Mouse (Mus musculus) layer of hippocampus, adult 8-10 months (tissue): ENCODE results near the gene Kalrn. TPM values are rescaled to one million over a fixed set of nuclear protein-coding genes. Genes with fewer than 3 reads are reported as not detected.

Source experiments
- DNase-seq, 2 experiments: peaks; one replicate each; pipeline ENCODE4 v3.0.0; 2022; ENCODE audit warnings: low spot score in 2 of 2
- total RNA-seq, 4 experiments: library from RNA; stranded (reverse); gene quantifications; 2 replicates each; pipeline ENCODE4 v1.2.4; 2022

Gene Kalrn
- total RNA-seq, 4 experiments from 2014 or later, result 495 to 557 (median 508) TPM

GRCm38 (mm10) chr16:34207972-34208371 lies 365.4 kb downstream of the Kalrn start:
- no peak for DNase-seq

GRCm38 (mm10) chr16:34204527-34205139 lies 368.7 kb downstream of the Kalrn start:
- DNase-seq, result no peak

- no peak for DNase-seq
Measured at GRCm38 (mm10) chr16:34199543-34199942, 373.8 kb downstream of the Kalrn start.

- peak in 1 of 2 experiments; percentile 59 for DNase-seq
Measured at GRCm38 (mm10) chr16:34192959-34193842, 380.1 kb downstream of the Kalrn start.

GRCm38 (mm10) chr16:34184721-34185120 lies 388.6 kb downstream of the Kalrn start:
- no peak for DNase-seq

- no peak for DNase-seq
Measured at GRCm38 (mm10) chr16:34183186-34183585, 390.1 kb downstream of the Kalrn start.

GRCm38 (mm10) chr16:34175625-34176024 lies 397.7 kb downstream of the Kalrn start:
- no peak for DNase-seq

GRCm38 (mm10) chr16:34172572-34173181 lies 400.7 kb downstream of the Kalrn start:
- DNase-seq, result peak; percentile 75 to 82

- no peak for DNase-seq
Measured at GRCm38 (mm10) chr16:34167042-34167441, 406.3 kb downstream of the Kalrn start.

GRCm38 (mm10) chr16:34163086-34163485 lies 410.2 kb downstream of the Kalrn start:
- no peak for DNase-seq

GRCm38 (mm10) chr16:34159576-34159975 lies 413.8 kb downstream of the Kalrn start:
- no peak for DNase-seq

GRCm38 (mm10) chr16:34157386-34158135 lies 415.8 kb downstream of the Kalrn start:
- no peak for DNase-seq

- DNase-seq, result no peak
Measured at GRCm38 (mm10) chr16:34155696-34156095, 417.6 kb downstream of the Kalrn start.

- DNase-seq, result no peak
Measured at GRCm38 (mm10) chr16:34154903-34155302, 418.4 kb downstream of the Kalrn start.

GRCm38 (mm10) chr16:34151528-34152071 lies 421.7 kb downstream of the Kalrn start:
- no peak for DNase-seq

GRCm38 (mm10) chr16:34141670-34142069 lies 431.7 kb downstream of the Kalrn start:
- DNase-seq, result no peak

GRCm38 (mm10) chr16:34135074-34135473 lies 438.3 kb downstream of the Kalrn start:
- DNase-seq, result no peak

- DNase-seq, result no peak
Measured at GRCm38 (mm10) chr16:34134628-34135027, 438.7 kb downstream of the Kalrn start.

GRCm38 (mm10) chr16:34125595-34125994 lies 447.7 kb downstream of the Kalrn start:
- DNase-seq, result peak; percentile 79

- DNase-seq, result no peak
Measured at GRCm38 (mm10) chr16:34122486-34122885, 450.8 kb downstream of the Kalrn start.

GRCm38 (mm10) chr16:34121288-34121687 lies 452.0 kb downstream of the Kalrn start:
- DNase-seq, result no peak
